Mouse (Mus musculus) limb, embryonic 10.5 days (tissue): ENCODE data around the gene Urah. TPM values are rescaled to one million over a fixed set of nuclear protein-coding genes. Genes with fewer than 3 reads are reported as not detected.

Source experiments
- DNase-seq: peaks from one replicate; pipeline ENCODE4 v3.0.0-alpha.2; 2017; ENCODE audit warnings: low spot score
- H3K27ac ChIP-seq: fragments of 300-500 bp; sonication (generic); 2 replicates; pipeline ENCODE4 v1.5.1; 2016; ENCODE audit warnings: mild to moderate bottlenecking
- H3K27me3 ChIP-seq: fragments of 300-500 bp; sonication (generic); 2 replicates; pipeline ENCODE4 v1.6.1; 2016; ENCODE audit warnings: low read depth, mild to moderate bottlenecking; ENCODE audit not compliant: poor library complexity, severe bottlenecking
- H3K36me3 ChIP-seq: fragments of 300-500 bp; sonication (generic); 2 replicates; pipeline ENCODE4 v1.6.1; 2016; ENCODE audit warnings: mild to moderate bottlenecking, moderate library complexity
- H3K4me1 ChIP-seq: fragments of 300-500 bp; sonication (generic); 2 replicates; pipeline ENCODE4 v1.6.1; 2016
- H3K4me3 ChIP-seq: fragments of 300-500 bp; sonication (generic); 2 replicates; pipeline ENCODE4 v1.5.1; 2016; ENCODE audit warnings: mild to moderate bottlenecking, moderate library complexity
- H3K9me3 ChIP-seq: fragments of 300-500 bp; sonication (generic); replicated peaks from 2 replicates; pipeline ENCODE4 v1.6.1; 2016; ENCODE audit warnings: mild to moderate bottlenecking
- WGBS: fragments of 180-500 bp; shearing (Covaris S2); methylation state at CpG from one replicate; pipeline ENCODE4 v1.1.7; 2016; 5-methylcytosine and 5-hydroxymethylcytosine counted together
- polyA plus RNA-seq: library from polyadenylated mRNA; unstranded; fragments of >200 nt; fragmentation: Nextera tagmentation; extraction: Ambion mirVana; gene quantifications from 2 replicates; pipeline ENCODE4 v1.2.1, GENCODE M21; 2016

The Urah gene
- polyA plus RNA-seq: 0.75 and 0.95 TPM in 2 replicates

- no peaks in the 10 kb centered on the region for H3K36me3 ChIP-seq
- no peak for DNase-seq
- peaks cover 4% of the 10 kb centered on the region; the same call in 1 of the 2 replicates for H3K4me1 ChIP-seq
- H3K9me3 ChIP-seq: no peaks in the 10 kb centered on the region
- H3K27ac ChIP-seq: no peak within 1 kb of the TSS
- WGBS: 45% methylated on average over 20 of the region's 20 CpGs
- H3K27me3 ChIP-seq: peaks cover 14% of the 10 kb centered on the region
- no peak within 1 kb of the TSS for H3K4me3 ChIP-seq
These were observed at the start of gene Urah for GRCm38 (mm10) chr7:140834968-140835757. Urah (plus strand) TSS chr7:140835018.

GRCm38 (mm10) chr7:140787406-140788052 lies 47.3 kb upstream of the Urah start, which contains the start of gene Syce1:
Syce1 (minus strand) TSS chr7:140787852.
- H3K4me1 ChIP-seq: no peaks in the 10 kb centered on the region
- H3K9me3 ChIP-seq: no peaks in the 10 kb centered on the region
- no peaks in the 10 kb centered on the region for H3K36me3 ChIP-seq
- no peak within 1 kb of the TSS for H3K27ac ChIP-seq
- 82% methylated on average over 33 of the region's 33 CpGs for WGBS
- no peaks in the 10 kb centered on the region for H3K27me3 ChIP-seq
- no peak for DNase-seq
- H3K4me3 ChIP-seq: no peak within 1 kb of the TSS

- H3K27me3 ChIP-seq: no peaks in the 10 kb centered on the region
- H3K27ac ChIP-seq: no peak overlapping the region
- 84% methylated on average over 7 of the region's 7 CpGs for WGBS
- no peaks in the 10 kb centered on the region for H3K9me3 ChIP-seq
- H3K36me3 ChIP-seq: no peaks in the 10 kb centered on the region
- H3K4me1 ChIP-seq: no peaks in the 10 kb centered on the region
- DNase-seq: no peak
- H3K4me3 ChIP-seq: no peak overlapping the region
These were observed 46.8 kb upstream of the Urah start for GRCm38 (mm10) chr7:140788053-140788435.

GRCm38 (mm10) chr7:140793541-140793940 lies 41.3 kb upstream of the Urah start:
- no peaks in the 10 kb centered on the region for H3K4me1 ChIP-seq
- no peak for DNase-seq
- no peaks in the 10 kb centered on the region for H3K36me3 ChIP-seq
- H3K4me3 ChIP-seq: no peak overlapping the region
- no peak overlapping the region for H3K27ac ChIP-seq
- H3K9me3 ChIP-seq: no peaks in the 10 kb centered on the region
- WGBS: 76% methylated on average over 4 of the region's 4 CpGs
- no peaks in the 10 kb centered on the region for H3K27me3 ChIP-seq

- Histone ChIP-seq H3K36me3 (no peaks in the 10 kb centered on the region), H3K27ac (no peak overlapping the region), H3K27me3 (no peaks in the 10 kb centered on the region), H3K9me3 (no peaks in the 10 kb centered on the region), H3K4me1 (no peaks in the 10 kb centered on the region), H3K4me3 (no peak overlapping the region)
- WGBS: 90% methylated on average over 3 of the region's 3 CpGs
- no peak for DNase-seq
These were observed 37.2 kb upstream of the Urah start for GRCm38 (mm10) chr7:140797619-140798018.

- no peaks in the 10 kb centered on the region for H3K9me3 ChIP-seq
- no peak for DNase-seq
- no peaks in the 10 kb centered on the region for H3K36me3 ChIP-seq
- 83% methylated on average over 2 of the region's 2 CpGs for WGBS
- H3K4me1 ChIP-seq: no peaks in the 10 kb centered on the region
- no peaks in the 10 kb centered on the region for H3K27me3 ChIP-seq
- no peak overlapping the region for H3K27ac ChIP-seq
- H3K4me3 ChIP-seq: no peak overlapping the region
These were observed 36.6 kb upstream of the Urah start for GRCm38 (mm10) chr7:140798212-140798611.

GRCm38 (mm10) chr7:140802629-140803028 lies 32.2 kb upstream of the Urah start:
- Histone ChIP-seq H3K4me3 (no peak overlapping the region), H3K27ac (no peak overlapping the region), H3K36me3 (no peaks in the 10 kb centered on the region), H3K9me3 (no peaks in the 10 kb centered on the region), H3K27me3 (no peaks in the 10 kb centered on the region), H3K4me1 (no peaks in the 10 kb centered on the region)
- 87% methylated on average over 6 of the region's 6 CpGs for WGBS
- DNase-seq: no peak

GRCm38 (mm10) chr7:140805704-140806103 lies 29.1 kb upstream of the Urah start:
- WGBS: 11% methylated on average over 1 of the region's 1 CpGs
- H3K4me3 ChIP-seq: no peak overlapping the region
- DNase-seq: no peak

GRCm38 (mm10) chr7:140810496-140810895 lies 24.3 kb upstream of the Urah start:
- Histone ChIP-seq H3K4me3 (no peak overlapping the region), H3K36me3 (peaks cover 22% of the 10 kb centered on the region), H3K4me1 (no peaks in the 10 kb centered on the region), H3K9me3 (no peaks in the 10 kb centered on the region), H3K27me3 (no peaks in the 10 kb centered on the region), H3K27ac (no peak overlapping the region)
- no peak for DNase-seq
- WGBS: 92% methylated on average over 6 of the region's 6 CpGs

More at GRCm38 (mm10) chr7:140805704-140806103, 29.1 kb upstream of the Urah start:
- H3K36me3 ChIP-seq: no peaks in the 10 kb centered on the region; the same call in 1 of the 2 replicates
- no peaks in the 10 kb centered on the region for H3K27me3 ChIP-seq
- no peaks in the 10 kb centered on the region for H3K4me1 ChIP-seq
- no peak overlapping the region for H3K27ac ChIP-seq
- no peaks in the 10 kb centered on the region for H3K9me3 ChIP-seq

GRCm38 (mm10) chr7:140811714-140812113 lies 23.1 kb upstream of the Urah start:
- no peak overlapping the region for H3K4me3 ChIP-seq
- H3K36me3 ChIP-seq: peaks cover 22% of the 10 kb centered on the region
- DNase-seq: no peak
- H3K9me3 ChIP-seq: no peaks in the 10 kb centered on the region
- WGBS: 94% methylated on average over 13 of the region's 13 CpGs
- H3K27ac ChIP-seq: no peak overlapping the region
- no peaks in the 10 kb centered on the region for H3K4me1 ChIP-seq
- no peaks in the 10 kb centered on the region for H3K27me3 ChIP-seq

- H3K9me3 ChIP-seq: no peaks in the 10 kb centered on the region
- DNase-seq: no peak
- WGBS: 91% methylated on average over 12 of the region's 12 CpGs
- no peak overlapping the region for H3K27ac ChIP-seq
- no peaks in the 10 kb centered on the region for H3K4me1 ChIP-seq
- H3K27me3 ChIP-seq: no peaks in the 10 kb centered on the region
- H3K36me3 ChIP-seq: peaks cover 22% of the 10 kb centered on the region
- no peak overlapping the region for H3K4me3 ChIP-seq
These were observed 22.0 kb upstream of the Urah start for GRCm38 (mm10) chr7:140812850-140813249.

GRCm38 (mm10) chr7:140820173-140820572 lies 14.6 kb upstream of the Urah start:
- H3K27ac ChIP-seq: no peak overlapping the region
- peaks cover 11% of the 10 kb centered on the region for H3K4me1 ChIP-seq
- no peaks in the 10 kb centered on the region for H3K27me3 ChIP-seq
- no peak for DNase-seq
- H3K9me3 ChIP-seq: no peaks in the 10 kb centered on the region
- no peak overlapping the region for H3K4me3 ChIP-seq
- no peaks in the 10 kb centered on the region for H3K36me3 ChIP-seq
- WGBS: 77% methylated on average over 4 of the region's 4 CpGs

- 59% methylated on average over 5 of the region's 5 CpGs for whole genome bisulfite sequencing
- Histone ChIP-seq H3K27ac (0 out of 2 replicates have a peak overlapping the region, but pooled peaks have one; percentile 65), H3K27me3 (no peaks in the 10 kb centered on the region), H3K4me1 (peaks cover 11% of the 10 kb centered on the region), H3K36me3 (no peaks in the 10 kb centered on the region), H3K9me3 (no peaks in the 10 kb centered on the region), H3K4me3 (peak overlapping the region; percentile 64)
- no peak for DNase-seq
These were observed 13.5 kb upstream of the Urah start for GRCm38 (mm10) chr7:140821305-140821652.
